Mouse (Mus musculus): Measurements from ENCODE around the gene Tnn.

Tnn gene

DNA sequence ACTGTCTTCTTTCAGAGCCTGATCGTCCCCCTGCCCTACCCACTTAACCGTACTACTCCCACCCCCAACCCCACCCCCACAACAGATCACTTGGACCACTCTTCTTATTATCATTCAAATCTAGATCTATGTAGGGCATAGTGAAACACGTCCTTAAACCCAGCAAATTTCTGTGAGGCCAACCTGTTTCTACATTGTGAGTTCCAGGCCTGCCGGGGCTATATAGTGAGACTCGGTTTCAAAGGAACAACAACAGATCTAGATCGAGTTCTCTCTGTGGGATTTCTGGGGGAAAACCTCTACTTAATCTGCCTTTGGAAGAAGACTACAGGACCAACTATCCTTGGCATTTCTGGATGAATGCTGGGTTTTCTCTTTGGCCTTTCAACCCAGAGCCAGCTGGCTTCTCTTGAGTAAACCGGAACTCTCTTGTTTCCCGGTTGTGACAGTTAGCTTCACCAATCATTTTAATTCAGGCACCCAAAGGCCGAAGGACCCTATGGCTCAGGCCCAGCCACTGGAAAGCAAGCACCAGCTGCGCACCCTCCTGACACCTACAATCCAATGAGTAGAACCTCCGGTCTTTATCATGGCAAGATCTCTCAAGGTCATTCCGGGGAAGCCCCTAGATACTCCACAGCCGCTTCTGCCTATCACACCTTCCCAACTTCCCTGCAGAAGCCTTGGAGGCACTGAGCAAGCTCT, 110.0 kb downstream of the Tnn start:
- no peak for DNase-seq (ENCODE audit: low read depth)

DNA sequence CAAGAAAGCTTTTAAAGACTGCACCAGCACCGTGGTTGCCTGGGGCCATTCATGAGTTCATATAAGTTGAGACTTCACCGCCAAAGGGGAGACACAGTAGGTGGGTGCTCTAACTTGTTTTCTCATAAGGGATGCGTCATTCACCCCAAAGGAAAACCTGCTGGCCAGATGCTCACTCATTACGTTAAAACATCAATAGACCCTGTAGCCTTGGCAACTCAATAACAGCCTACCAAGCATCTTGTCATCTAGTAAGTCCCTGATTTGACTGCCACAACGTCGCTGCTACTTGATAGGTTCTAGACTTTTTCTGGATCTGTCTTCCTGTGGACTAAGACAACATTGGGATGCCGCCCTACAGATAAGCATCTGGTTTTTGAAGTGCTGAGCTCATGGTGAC, 111.0 kb downstream of the Tnn start:
- no peak for DNase-seq (ENCODE audit: low read depth)

DNA sequence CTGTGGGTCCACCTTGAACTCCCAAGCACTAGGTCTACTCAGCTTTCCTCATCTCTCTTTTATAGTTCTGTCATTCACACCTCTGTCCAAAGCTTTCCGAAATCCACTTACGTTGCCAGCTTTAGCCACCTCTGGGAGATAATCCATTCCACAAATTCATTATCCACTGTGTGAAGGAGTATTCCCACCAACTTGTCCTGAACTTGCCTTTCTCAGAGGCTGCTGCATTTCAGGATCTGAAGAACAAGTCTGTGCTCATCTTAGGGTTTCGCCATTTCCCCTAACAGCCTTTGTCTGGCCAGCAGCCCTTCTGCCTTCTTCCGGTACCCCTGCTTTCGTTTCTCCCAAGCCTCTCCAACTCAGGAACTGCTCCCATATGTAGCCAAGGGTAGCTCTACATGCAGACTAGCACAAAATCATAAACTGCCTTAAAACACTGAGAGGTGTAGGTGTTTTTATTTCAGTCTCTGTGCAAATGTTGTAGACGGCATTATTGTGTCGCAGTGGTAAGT, 112.1 kb downstream of the Tnn start:
- DNase-seq (ENCODE audit: low read depth), result no peak

DNA sequence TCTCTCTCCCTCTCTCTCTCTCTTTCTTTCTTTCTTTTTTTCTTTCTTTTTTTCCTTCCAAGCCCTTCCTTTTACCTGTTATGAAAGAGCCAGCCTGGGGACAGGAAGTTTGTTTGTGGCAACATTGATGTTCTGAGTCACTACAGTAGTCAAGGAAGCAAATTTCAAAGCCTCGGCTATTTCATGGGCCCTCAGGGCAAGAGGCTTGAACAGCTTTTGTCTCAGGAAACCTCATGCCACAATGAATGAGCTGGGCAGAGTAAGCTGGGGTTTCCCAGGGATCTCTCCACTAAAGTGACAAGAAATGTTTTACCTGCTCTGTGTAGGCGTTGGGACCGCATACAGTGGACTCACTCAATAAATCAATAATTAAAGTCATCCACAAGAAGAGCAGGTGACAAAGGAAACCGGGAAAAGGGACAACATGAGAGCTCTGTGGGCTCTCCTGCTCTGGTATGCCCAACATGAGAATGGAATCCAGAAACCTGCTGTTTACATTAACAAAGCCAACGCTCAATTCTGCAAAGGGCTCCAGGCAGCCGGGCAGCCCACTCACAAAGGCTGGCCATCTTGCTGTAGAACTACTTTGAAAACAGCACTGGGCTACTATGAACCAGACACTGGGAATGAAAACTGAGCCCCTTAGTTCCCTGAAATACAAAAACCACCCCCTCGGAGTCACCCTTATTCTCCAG, 113.3 kb downstream of the Tnn start:
- DNase-seq (ENCODE audit: low read depth), result peak; percentile 67

DNA sequence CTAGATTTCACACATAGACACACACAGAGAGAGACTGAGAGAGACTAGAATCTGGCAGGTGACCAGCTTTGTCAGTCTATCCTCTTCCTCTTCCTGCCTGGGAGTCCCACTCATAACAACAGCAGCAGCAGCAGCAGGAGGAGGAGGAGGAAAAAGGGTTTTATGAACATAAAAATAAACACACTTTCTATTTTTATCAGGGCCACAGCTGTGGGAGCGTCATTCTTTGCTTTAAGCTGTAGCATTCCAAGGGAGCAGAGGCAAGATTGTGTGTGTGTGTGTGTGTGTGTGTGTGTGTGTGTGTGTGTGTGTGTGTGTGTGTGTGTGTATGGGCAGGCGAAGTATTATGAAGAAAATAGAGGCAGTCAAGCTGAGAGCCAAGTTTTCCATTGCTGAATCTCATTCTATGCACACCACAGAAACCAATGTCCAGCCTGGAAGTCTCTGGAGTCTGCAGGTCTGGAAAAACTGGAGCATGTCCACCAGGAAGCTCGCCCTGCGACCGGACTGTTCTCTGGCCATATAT, 116.3 kb downstream of the Tnn start:
- peak; percentile 25 for DNase-seq (ENCODE audit: low read depth)

DNA sequence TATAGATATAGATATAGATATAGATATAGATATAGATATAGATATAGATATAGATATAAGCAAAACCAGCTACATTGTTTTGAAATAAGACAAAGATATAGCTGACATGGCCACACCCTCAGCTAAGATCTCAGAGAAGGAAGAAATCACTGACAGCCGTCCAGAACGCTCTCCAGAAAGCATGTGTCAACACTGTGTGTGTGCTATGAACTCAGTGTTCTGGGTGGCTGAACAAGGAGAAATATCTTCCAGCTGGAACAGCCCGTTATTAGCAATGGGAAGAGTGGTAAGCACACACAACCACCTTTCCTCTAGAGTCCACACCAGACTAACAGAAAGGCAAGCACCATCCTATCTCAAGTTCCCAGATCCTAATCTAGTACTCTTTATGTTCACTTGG, 117.8 kb downstream of the Tnn start:
- DNase-seq (ENCODE audit: low read depth), result no peak

Measured in 416B (cell line).